Mouse (Mus musculus) c-Kit-positive CD71-negative TER-119-negative erythroid progenitor cells, embryonic 14.5 days (primary cell): ENCODE results near the gene Pdzd4.

Experiments used
- DNase-seq: peaks from one replicate; pipeline ENCODE4 v3.0.0-alpha.2; 2013; ENCODE audit warnings: low read depth

Pdzd4 gene

GRCm38 (mm10) chrX:73824185-73825151 is at the start of gene Pdzd4:
Pdzd4 (minus strand) TSS chrX:73824969.
- DNase-seq, result no peak

DNA sequence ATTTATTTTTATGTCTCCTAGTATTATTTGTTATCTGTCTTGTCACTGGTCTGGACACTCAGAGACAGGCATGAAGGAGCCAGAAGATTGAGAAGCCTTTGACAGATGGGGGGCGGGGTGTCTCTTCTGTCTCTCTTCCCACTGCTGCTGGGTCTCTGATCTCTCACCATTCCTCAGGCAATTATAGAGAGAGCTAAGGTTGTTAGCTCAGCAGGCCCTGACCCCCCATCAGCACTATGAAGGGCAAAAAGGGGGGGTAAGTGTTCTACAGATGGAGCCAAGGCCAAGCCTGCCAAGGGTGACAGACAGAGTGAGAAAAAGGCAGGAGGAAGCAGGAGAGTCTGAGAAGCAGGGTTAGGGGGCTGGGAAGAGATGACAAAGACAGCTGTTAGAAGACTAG is 47.2 kb upstream of the Pdzd4 start:
- no peak for DNase-seq

DNA sequence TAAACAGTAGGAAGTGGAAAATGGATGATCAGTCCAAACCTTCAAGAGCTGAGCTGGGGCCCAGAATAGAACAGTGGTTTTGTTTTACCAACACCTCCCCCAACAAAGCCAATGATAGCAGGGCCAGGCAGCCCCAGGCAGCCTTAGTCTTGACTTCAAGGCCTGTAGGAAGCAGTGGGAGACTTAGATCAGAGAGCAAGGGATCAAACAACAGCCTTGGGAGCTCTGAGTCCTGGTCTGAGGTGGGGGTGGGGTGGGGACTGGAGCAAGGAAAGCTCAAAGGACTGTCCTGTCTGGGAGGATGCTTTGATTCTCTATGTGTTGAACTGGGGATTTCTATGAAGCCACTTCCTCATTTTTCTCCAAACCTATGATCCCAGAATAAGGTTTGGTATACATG is 46.7 kb upstream of the Pdzd4 start:
- DNase-seq, result no peak

- peak; percentile 32 for DNase-seq
These were observed 44.6 kb upstream of the Pdzd4 start for GRCm38 (mm10) chrX:73869334-73869733.

DNA sequence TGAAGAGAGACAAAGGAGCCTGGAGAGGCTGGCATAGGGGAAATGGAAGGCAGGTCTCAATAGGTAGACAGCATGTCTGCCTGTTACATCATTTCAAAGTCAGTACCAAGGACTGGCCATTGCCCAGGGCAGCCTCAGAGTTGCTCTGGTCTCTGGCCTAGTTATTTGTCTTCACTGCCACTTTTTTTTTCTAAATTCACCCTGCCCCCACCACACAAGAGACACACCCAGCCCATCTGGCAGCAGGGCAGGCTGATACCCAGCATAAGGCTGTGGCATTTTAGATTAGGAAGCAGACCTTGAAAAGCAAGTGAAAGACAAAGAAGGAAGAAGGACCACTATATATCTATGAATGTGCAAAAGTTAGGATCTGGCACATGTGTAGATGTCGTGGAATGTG is 43.1 kb upstream of the Pdzd4 start:
- DNase-seq, result no peak

DNA sequence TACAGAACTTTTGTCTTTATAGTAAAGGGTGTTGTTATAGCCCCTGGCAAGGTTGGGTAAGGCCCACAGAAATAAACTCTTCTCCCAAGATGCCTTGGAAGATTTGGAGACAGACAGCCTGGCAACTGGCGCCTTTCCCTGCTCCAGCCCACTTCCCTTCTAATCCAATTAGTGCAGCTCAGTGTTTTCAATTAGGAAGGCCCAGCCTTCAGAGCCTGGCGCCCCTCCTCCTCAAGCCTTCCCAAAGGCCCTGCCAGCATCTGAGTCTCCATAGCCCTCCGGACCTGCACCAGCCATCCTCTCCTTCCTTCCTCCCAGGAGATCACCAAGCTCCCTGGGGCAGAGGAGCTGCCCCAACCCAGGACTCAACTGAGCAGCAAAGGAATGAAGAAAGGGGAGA is 42.5 kb upstream of the Pdzd4 start:
- no peak for DNase-seq

DNA sequence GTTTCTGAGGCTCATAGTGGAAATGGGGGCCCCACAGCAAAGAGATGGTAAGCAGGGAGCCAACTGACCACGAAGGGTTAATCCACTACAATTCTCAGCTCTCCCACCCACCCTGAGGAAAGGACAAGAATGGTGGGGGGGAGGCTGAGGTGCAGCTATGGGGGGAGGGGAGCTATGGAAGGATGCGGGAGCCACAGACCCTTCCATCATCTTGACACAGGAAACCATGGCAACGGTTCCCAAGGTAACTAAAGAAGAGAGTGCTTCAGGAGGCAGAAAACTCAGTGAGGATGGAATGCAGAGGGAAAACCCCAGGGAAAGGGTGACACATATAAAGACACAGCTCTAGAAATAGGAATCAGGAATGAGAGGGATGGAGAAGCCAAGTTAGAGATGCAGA is 39.9 kb upstream of the Pdzd4 start:
- no peak for DNase-seq

GRCm38 (mm10) chrX:73855087-73855408 is 30.3 kb upstream of the Pdzd4 start:
- no peak for DNase-seq

DNA sequence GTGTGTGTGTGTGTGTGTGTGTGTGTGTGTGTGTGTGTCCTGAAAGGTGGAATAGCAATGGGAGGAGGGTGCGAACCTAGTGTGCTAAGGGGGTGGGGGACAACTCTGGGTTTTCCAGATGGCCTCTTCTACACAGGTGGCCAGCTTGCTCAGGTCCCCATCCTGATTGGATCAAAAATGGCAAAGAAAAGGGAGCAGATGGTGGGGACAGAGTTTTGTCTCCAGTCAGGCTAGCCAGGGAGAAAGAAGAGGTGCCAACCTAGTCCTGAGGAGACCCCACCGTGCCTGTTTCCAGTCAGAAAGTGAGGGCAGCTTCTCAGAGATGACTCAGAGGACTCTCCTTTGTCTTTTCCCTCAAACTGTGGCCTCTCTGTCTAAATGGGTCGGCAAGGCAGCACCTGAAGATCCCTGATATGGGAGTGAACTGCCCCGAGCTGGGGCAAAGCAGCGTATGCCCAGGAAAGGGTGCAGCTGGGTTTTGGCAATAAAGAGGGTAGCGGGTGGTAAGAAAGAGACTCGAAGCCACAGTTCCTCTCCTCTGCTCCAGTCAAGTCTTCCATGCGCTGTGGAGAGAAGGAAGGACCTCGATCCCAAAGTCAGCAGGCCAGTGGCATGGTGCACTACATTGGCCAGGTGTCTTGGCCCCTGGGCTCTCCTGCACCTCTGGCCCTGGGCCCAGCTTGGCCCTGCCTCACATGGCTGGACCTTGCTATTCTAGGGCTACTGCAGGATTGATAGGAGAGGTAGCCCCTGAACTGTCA is 29.7 kb upstream of the Pdzd4 start:
- no peak for DNase-seq

GRCm38 (mm10) chrX:73836691-73837090 is 11.9 kb upstream of the Pdzd4 start:
- no peak for DNase-seq

DNA sequence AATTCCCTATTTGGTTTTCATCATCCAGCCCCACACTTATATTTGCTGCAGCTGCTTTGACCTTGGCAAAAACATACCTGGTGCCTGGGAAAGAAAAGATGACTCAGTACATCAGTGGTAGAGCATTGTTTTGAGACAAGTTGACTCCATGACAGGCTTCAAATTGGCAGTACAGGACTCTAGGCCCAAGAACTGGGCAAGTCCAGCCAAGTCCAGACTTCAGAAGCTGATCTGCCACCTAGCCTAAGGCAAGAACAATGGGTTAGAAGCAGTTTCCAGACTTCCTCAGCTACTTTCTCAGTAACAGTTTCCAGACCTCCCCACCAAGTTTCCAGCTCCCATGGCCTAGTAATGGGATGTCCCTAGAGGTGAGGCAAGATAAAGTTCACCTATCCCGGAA is 11.0 kb upstream of the Pdzd4 start:
- DNase-seq, result no peak

DNA sequence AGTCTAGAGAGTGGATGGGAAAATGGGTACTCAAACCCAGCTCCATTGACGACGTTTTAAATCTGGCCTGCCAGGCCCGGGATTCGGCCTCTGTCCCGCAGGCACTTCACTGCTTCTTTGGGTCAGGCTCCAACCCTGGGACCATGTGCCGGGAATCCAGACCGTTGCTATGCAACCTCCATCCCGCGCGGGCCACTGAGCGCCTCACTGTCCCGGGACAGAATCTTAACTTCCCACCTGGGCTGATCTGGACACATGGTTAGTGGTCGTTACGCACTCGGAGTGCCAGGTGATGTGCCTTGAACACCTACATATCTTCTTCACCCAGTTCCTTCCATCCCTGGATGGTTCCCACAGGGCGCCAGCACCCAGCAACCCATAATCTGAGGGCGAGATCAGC is 1.0 kb downstream of the Pdzd4 start:
- no peak for DNase-seq

DNA sequence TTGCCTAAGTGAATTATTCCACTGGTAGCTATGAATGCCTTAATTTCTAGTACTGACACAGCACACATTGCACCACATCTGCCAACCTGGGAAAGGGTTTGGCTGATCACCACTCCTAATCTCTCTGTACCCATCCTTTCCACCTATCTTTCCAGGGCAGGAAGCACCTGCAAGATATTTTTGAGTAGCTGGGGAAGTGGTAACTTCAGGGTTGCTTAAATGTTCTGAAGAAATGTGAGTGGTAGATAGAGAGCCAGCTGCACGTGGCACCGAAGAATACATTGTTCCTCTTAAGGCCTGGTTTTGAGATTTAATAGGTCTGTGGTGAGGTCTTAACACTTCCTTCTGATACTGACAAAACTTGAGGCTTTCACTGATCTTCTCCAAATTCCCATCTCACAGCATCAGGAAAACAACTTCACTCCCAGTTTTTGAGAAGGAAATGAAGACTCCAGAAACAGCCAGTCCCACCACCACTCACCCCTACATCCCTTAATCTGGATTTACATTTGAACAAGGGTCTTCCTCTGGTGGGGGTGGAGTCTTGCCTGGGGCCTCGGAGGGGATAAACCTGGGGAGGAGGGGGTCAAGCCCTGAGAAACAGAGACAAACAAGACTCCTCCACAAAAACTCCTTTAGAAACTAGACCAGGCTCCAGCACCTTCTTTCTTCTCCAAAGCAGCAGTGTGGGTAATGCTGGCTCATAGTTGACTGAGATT is 8.0 kb downstream of the Pdzd4 start:
- no peak for DNase-seq

- no peak for DNase-seq
These were observed 9.7 kb downstream of the Pdzd4 start for GRCm38 (mm10) chrX:73815072-73815471.

DNA sequence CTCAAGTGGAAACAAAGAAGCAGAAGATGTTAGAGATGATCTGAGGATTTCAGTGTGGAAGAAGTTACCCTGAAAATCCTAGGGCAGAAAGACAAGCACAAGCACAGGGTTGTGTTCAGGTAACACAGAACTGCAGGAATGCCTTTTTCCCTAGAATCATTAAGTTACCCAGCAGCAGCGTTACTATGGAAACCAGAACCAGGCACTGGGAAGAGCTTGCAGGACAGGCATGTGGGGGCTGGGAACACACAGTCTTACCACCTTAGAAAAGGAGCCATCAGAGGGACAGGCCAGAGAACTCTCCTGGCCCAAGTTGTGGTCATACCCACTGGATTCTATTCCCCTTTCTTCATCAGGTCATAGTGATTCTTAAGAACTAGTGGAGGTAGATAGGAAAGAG is 19.0 kb downstream of the Pdzd4 start:
- no peak for DNase-seq

- peak; percentile 44 for DNase-seq
These were observed 26.3 kb downstream of the Pdzd4 start for GRCm38 (mm10) chrX:73798502-73798901.

GRCm38 (mm10) chrX:73797511-73797910 is 27.3 kb downstream of the Pdzd4 start:
- no peak for DNase-seq

DNA sequence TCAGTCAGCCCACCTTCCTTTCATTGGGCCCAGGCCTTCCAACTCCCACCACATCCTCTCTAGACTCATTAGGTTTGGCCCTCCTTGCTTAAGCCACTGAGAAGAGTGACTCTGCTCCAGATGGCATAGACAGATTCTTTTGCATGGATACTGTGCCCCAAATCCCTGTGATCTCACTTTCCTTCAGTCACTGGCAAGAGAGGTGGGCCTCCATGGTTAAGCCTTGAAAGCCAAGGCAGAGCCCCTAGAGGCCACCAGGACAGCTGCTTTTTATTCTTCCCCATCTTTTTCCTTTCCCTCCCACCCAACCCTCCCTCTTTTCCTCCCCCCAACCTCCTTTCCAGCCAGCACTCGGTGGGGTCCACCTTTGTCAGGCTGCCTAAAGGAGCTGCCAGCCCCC is 31.3 kb downstream of the Pdzd4 start:
- no peak for DNase-seq

DNA sequence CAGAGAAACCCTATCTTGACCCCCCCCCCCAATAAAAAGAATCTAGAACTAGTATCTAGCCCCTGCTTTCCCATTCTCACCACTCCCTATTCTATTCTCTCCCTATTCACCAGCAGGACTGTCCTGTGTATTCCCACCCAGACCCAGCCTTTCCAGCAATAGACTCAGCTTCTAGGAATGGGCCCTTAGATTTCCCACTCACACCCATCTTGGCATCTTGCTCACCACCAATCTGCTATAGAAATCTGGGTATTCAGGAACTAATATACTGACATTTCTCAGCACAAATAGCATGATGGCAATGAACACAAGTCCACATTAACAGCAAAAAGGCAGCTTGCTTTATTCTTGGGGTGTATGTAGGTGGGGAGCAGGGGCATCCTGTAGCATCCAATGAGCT is 31.7 kb downstream of the Pdzd4 start:
- no peak for DNase-seq

GRCm38 (mm10) chrX:73788501-73788900 is 36.3 kb downstream of the Pdzd4 start:
- DNase-seq, result no peak

DNA sequence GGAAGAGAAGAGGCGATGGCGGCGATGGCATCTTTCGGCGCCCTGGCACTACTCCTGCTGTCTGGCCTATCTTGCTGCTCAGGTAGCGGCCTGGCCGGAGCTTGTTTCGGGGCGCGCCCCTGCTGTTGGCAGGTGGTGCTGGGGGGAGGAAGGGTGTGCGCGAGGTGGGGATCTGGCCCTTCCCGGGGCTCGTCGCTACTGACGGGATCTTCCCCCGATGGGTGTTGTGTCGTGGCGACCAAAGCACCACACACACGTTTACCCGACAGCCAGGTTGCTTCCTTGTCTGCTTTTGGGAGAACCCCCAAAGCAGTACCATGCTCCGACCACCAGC is 37.6 kb downstream of the Pdzd4 start:
- no peak for DNase-seq

GRCm38 (mm10) chrX:73786364-73787224 is 38.2 kb downstream of the Pdzd4 start, which contains the start of the genes Idh3g and Ssr4:
Idh3g (minus strand) TSS chrX:73786897.
Ssr4 (plus strand) TSS chrX:73787028.
- DNase-seq, result peak; percentile 91
